Mouse (Mus musculus): ENCODE results near the gene Jpt2. TPM values are rescaled to one million over a fixed set of nuclear protein-coding genes. Genes with fewer than 3 reads are reported as not detected.
A peak's percentile ranks its signal among the peaks of the same experiment; 100 is the strongest.
"Not testable (repeated sequence)": the region's sequence is repeated elsewhere in the genome, so short reads cannot be mapped to it uniquely, and the experiment has no call there.

The Jpt2 gene
- polyA plus RNA-seq, 1 experiment from 2014 or later: 212 TPM

GRCm38 (mm10) chr17:24942453-24942852 lies 18.0 kb downstream of the Jpt2 start:
- H3K9ac ChIP-seq; H3K27me3 ChIP-seq; H3K4me3 ChIP-seq; H3K4me1 ChIP-seq; H3K27ac ChIP-seq; ATAC-seq (ENCODE audit: low FRiP score); H3K4me2 ChIP-seq (replicated peaks); H3K9me3 ChIP-seq (replicated peaks): not testable (repeated sequence)
- H3K36me3 ChIP-seq: peaks cover 44% of the 10 kb centered on the region
- WGBS: 28% methylated on average over 2 of the region's 2 CpGs

GRCm38 (mm10) chr17:24937266-24937665 lies 23.2 kb downstream of the Jpt2 start:
- H3K9ac ChIP-seq: peak overlapping the region; percentile 86
- H3K4me3 ChIP-seq: peak overlapping the region; percentile 79
- H3K4me2 ChIP-seq (replicated peaks): peak overlapping the region; percentile 78
- peaks cover 24% of the 10 kb centered on the region for H3K4me1 ChIP-seq
- no peaks in the 10 kb centered on the region for H3K9me3 ChIP-seq (replicated peaks)
- H3K36me3 ChIP-seq: 0 out of 2 replicates have a peak, but pooled peaks cover 4% of the 10 kb centered on the region
- no peak; the same call in 1 of the 2 replicates for ATAC-seq (ENCODE audit: low FRiP score)
- peak overlapping the region; percentile 90 for H3K27ac ChIP-seq
- no peaks in the 10 kb centered on the region for H3K27me3 ChIP-seq
- WGBS: 46% methylated on average over 6 of the region's 6 CpGs

GRCm38 (mm10) chr17:24936259-24937237 lies 23.9 kb downstream of the Jpt2 start, which contains the start of gene Mapk8ip3:
TSS of gene Mapk8ip3 (minus strand) at chr17:24936977.
- Histone ChIP-seq H3K27ac (peak within 1 kb of the TSS; percentile 90), H3K27me3 (no peaks in the 10 kb centered on the region), H3K9me3 (replicated peaks) (no peaks in the 10 kb centered on the region), H3K4me3 (peak within 1 kb of the TSS; percentile 79), H3K4me2 (replicated peaks) (peak within 1 kb of the TSS; percentile 78), H3K4me1 (peaks cover 24% of the 10 kb centered on the region), H3K9ac (peak within 1 kb of the TSS; percentile 86), H3K36me3 (0 out of 2 replicates have a peak, but pooled peaks cover 4% of the 10 kb centered on the region)
- WGBS: under 1% methylated on average over 78 of the region's 78 CpGs
- peak; percentile 97 for ATAC-seq (ENCODE audit: low FRiP score)

GRCm38 (mm10) chr17:24935666-24936065 lies 24.8 kb downstream of the Jpt2 start:
- Histone ChIP-seq H3K9ac (peak overlapping the region; percentile 86), H3K27ac (no peak overlapping the region), H3K9me3 (replicated peaks) (no peaks in the 10 kb centered on the region), H3K27me3 (no peaks in the 10 kb centered on the region), H3K36me3 (peaks cover 8% of the 10 kb centered on the region; the same call in 1 of the 2 replicates), H3K4me2 (replicated peaks) (peak overlapping the region; percentile 78), H3K4me1 (peaks cover 24% of the 10 kb centered on the region), H3K4me3 (peak overlapping the region; percentile 79)
- ATAC-seq (ENCODE audit: low FRiP score): no peak

GRCm38 (mm10) chr17:24934926-24935325 lies 25.6 kb downstream of the Jpt2 start:
- Histone ChIP-seq H3K36me3 (peaks cover 8% of the 10 kb centered on the region; the same call in 1 of the 2 replicates), H3K4me2 (replicated peaks) (peak overlapping the region; percentile 78), H3K9ac (peak overlapping the region; percentile 86), H3K27ac (no peak overlapping the region), H3K27me3 (no peaks in the 10 kb centered on the region), H3K4me3 (peak overlapping the region; percentile 79), H3K9me3 (replicated peaks) (no peaks in the 10 kb centered on the region), H3K4me1 (peaks cover 24% of the 10 kb centered on the region)
- 87% methylated on average over 4 of the region's 4 CpGs for WGBS
- no peak for ATAC-seq (ENCODE audit: low FRiP score)

- peaks cover 13% of the 10 kb centered on the region; the same call in 1 of the 2 replicates for H3K36me3 ChIP-seq
- no peak for ATAC-seq (ENCODE audit: low FRiP score)
- no peak overlapping the region for H3K9ac ChIP-seq
- peaks cover 24% of the 10 kb centered on the region for H3K4me1 ChIP-seq
- WGBS: 75% methylated on average over 4 of the region's 4 CpGs
- no peaks in the 10 kb centered on the region for H3K27me3 ChIP-seq
- no peak overlapping the region for H3K4me3 ChIP-seq
- no peaks in the 10 kb centered on the region for H3K9me3 ChIP-seq (replicated peaks)
- no peak overlapping the region for H3K4me2 ChIP-seq (replicated peaks)
- H3K27ac ChIP-seq: no peak overlapping the region
Measured at GRCm38 (mm10) chr17:24933163-24933562, 27.3 kb downstream of the Jpt2 start.

- peaks cover 17% of the 10 kb centered on the region for H3K36me3 ChIP-seq
- H3K27me3 ChIP-seq: no peaks in the 10 kb centered on the region
- WGBS: 92% methylated on average over 4 of the region's 4 CpGs
- ATAC-seq (ENCODE audit: low FRiP score): no peak
- no peaks in the 10 kb centered on the region for H3K9me3 ChIP-seq (replicated peaks)
- peaks cover 24% of the 10 kb centered on the region for H3K4me1 ChIP-seq
- H3K4me2 ChIP-seq (replicated peaks): no peak overlapping the region
- no peak overlapping the region for H3K9ac ChIP-seq
- H3K4me3 ChIP-seq: no peak overlapping the region
- no peak overlapping the region for H3K27ac ChIP-seq
Measured at GRCm38 (mm10) chr17:24932431-24932830, 28.1 kb downstream of the Jpt2 start.

- no peak overlapping the region for H3K4me2 ChIP-seq (replicated peaks)
- H3K9ac ChIP-seq: no peak overlapping the region
- WGBS: 87% methylated on average over 1 of the region's 1 CpGs
- ATAC-seq (ENCODE audit: low FRiP score): no peak
- no peaks in the 10 kb centered on the region for H3K27me3 ChIP-seq
- no peak overlapping the region for H3K4me3 ChIP-seq
- no peak overlapping the region for H3K27ac ChIP-seq
- H3K36me3 ChIP-seq: peaks cover 42% of the 10 kb centered on the region
- H3K4me1 ChIP-seq: peaks cover 7% of the 10 kb centered on the region
- H3K9me3 ChIP-seq (replicated peaks): no peaks in the 10 kb centered on the region
Measured at GRCm38 (mm10) chr17:24929506-24929905, 31.0 kb downstream of the Jpt2 start.

- 100% methylated on average over 1 of the region's 1 CpGs for WGBS
- Histone ChIP-seq H3K27me3 (no peaks in the 10 kb centered on the region), H3K9ac (no peak overlapping the region), H3K4me3 (no peak overlapping the region), H3K36me3 (peaks cover 91% of the 10 kb centered on the region), H3K27ac (no peak overlapping the region), H3K4me1 (no peaks in the 10 kb centered on the region), H3K4me2 (replicated peaks) (no peak overlapping the region), H3K9me3 (replicated peaks) (no peaks in the 10 kb centered on the region)
- ATAC-seq (ENCODE audit: low FRiP score): no peak
Measured at GRCm38 (mm10) chr17:24923246-24923645, 37.2 kb downstream of the Jpt2 start.

GRCm38 (mm10) chr17:24913984-24914383 lies 46.5 kb downstream of the Jpt2 start:
- Histone ChIP-seq H3K4me3 (no peak overlapping the region), H3K27ac (no peak overlapping the region), H3K4me1 (no peaks in the 10 kb centered on the region), H3K36me3 (peaks cover 96% of the 10 kb centered on the region), H3K4me2 (replicated peaks) (no peak overlapping the region), H3K9me3 (replicated peaks) (no peaks in the 10 kb centered on the region), H3K9ac (no peak overlapping the region), H3K27me3 (no peaks in the 10 kb centered on the region)
- no peak for ATAC-seq (ENCODE audit: low FRiP score)

GRCm38 (mm10) chr17:24907591-24907990 lies 52.9 kb downstream of the Jpt2 start:
- Histone ChIP-seq H3K9me3 (replicated peaks) (no peaks in the 10 kb centered on the region), H3K9ac (no peak overlapping the region), H3K36me3 (peaks cover 99% of the 10 kb centered on the region), H3K4me3 (no peak overlapping the region), H3K27ac (no peak overlapping the region), H3K4me2 (replicated peaks) (no peak overlapping the region), H3K4me1 (no peaks in the 10 kb centered on the region), H3K27me3 (no peaks in the 10 kb centered on the region)
- ATAC-seq (ENCODE audit: low FRiP score): no peak
- WGBS: 94% methylated on average over 2 of the region's 2 CpGs

GRCm38 (mm10) chr17:24903767-24904166 lies 56.7 kb downstream of the Jpt2 start:
- H3K9me3 ChIP-seq (replicated peaks): no peaks in the 10 kb centered on the region
- H3K9ac ChIP-seq: no peak overlapping the region
- H3K4me3 ChIP-seq: no peak overlapping the region
- H3K4me1 ChIP-seq: no peaks in the 10 kb centered on the region
- no peak overlapping the region for H3K4me2 ChIP-seq (replicated peaks)
- H3K27ac ChIP-seq: no peak overlapping the region
- 91% methylated on average over 9 of the region's 9 CpGs for WGBS
- H3K36me3 ChIP-seq: peaks cover 99% of the 10 kb centered on the region
- ATAC-seq (ENCODE audit: low FRiP score): no peak
- H3K27me3 ChIP-seq: no peaks in the 10 kb centered on the region
